Mouse (Mus musculus): ENCODE data around the gene Aacs. TPM values are rescaled to one million over a fixed set of nuclear protein-coding genes. Genes with fewer than 3 reads are reported as not detected.
"Not testable (repeated sequence)": the region's sequence is repeated elsewhere in the genome, so short reads cannot be mapped to it uniquely, and the experiment has no call there.

Gene Aacs
- total RNA-seq, 4 experiments from 2014 or later: 44.9 to 73.7 (median 53.8) TPM

GRCm38 (mm10) chr5:125465701-125466106 is 9.9 kb upstream of the Aacs start:
- peak; percentile 98 for DNase-seq

GRCm38 (mm10) chr5:125466483-125466882 is 9.1 kb upstream of the Aacs start:
- no peak for DNase-seq

GRCm38 (mm10) chr5:125467261-125467660 is 8.4 kb upstream of the Aacs start:
- DNase-seq: no peak

GRCm38 (mm10) chr5:125470713-125471112 is 4.9 kb upstream of the Aacs start:
- DNase-seq: no peak

- DNase-seq: no peak
These were observed 2.7 kb upstream of the Aacs start for GRCm38 (mm10) chr5:125472796-125473475.

- no peak for DNase-seq
These were observed 584 bp upstream of the Aacs start for GRCm38 (mm10) chr5:125475030-125475429.

- DNase-seq: no peak
These were observed 642 bp downstream of the Aacs start for GRCm38 (mm10) chr5:125476286-125476625.

- DNase-seq: no peak
These were observed 1.2 kb downstream of the Aacs start for GRCm38 (mm10) chr5:125476799-125477198.

GRCm38 (mm10) chr5:125477533-125477932 is 1.9 kb downstream of the Aacs start:
- DNase-seq: no peak

GRCm38 (mm10) chr5:125478037-125478436 is 2.4 kb downstream of the Aacs start:
- DNase-seq: no peak

- no peak for DNase-seq
These were observed 3.8 kb downstream of the Aacs start for GRCm38 (mm10) chr5:125479376-125479775.

- no peak for DNase-seq
These were observed 5.0 kb downstream of the Aacs start for GRCm38 (mm10) chr5:125480434-125481231.

- DNase-seq: no peak
These were observed 6.9 kb downstream of the Aacs start for GRCm38 (mm10) chr5:125482474-125482873.

GRCm38 (mm10) chr5:125483712-125484611 is 8.3 kb downstream of the Aacs start:
- DNase-seq: no peak

GRCm38 (mm10) chr5:125485031-125485778 is 9.6 kb downstream of the Aacs start:
- DNase-seq: no peak

- DNase-seq: no peak
These were observed 10.5 kb downstream of the Aacs start for GRCm38 (mm10) chr5:125486088-125486487.

- no peak for DNase-seq
These were observed 11.9 kb downstream of the Aacs start for GRCm38 (mm10) chr5:125487375-125488115.

GRCm38 (mm10) chr5:125488116-125488455 is 12.5 kb downstream of the Aacs start:
- no peak for DNase-seq

- not testable (repeated sequence) for DNase-seq
These were observed 13.3 kb downstream of the Aacs start for GRCm38 (mm10) chr5:125488953-125489352.

- DNase-seq: no peak
These were observed 15.5 kb downstream of the Aacs start for GRCm38 (mm10) chr5:125491107-125491506.

GRCm38 (mm10) chr5:125492379-125493092 is 16.9 kb downstream of the Aacs start:
- DNase-seq: no peak

Data from adrenal gland, adult 8-10 months (tissue).